Mouse (Mus musculus): ENCODE results near the gene Col16a1.

- TF ChIP-seq EP300 (optimal IDR thresholded peaks at IDR 0.05), result no peak
- no peak for TF ChIP-seq CTCF (IDR thresholded peaks at IDR 0.05; ENCODE audit: low read depth)
Observed at GRCm38 (mm10) chr4:130071758-130072157, 24.1 kb downstream of the Col16a1 start.

Data from stomach, postnatal 0 days (tissue).